Mouse (Mus musculus) ES-Bruce4 (cell line): ENCODE data around the gene Phf13. TPM values are rescaled to one million over a fixed set of nuclear protein-coding genes. Genes with fewer than 3 reads are reported as not detected.
A peak's percentile ranks its signal among the peaks of the same experiment; 100 is the strongest.

Source experiments
- H3K27ac ChIP-seq: 2 replicates; pipeline ENCODE4 v1.5.1; 2012; ENCODE audit warnings: low read length, inconsistent platforms; ENCODE audit not compliant: insufficient read depth
- H3K27me3 ChIP-seq: 2 replicates; pipeline ENCODE4 v1.6.1; 2012; ENCODE audit warnings: mild to moderate bottlenecking, low read length, inconsistent platforms; ENCODE audit not compliant: control insufficient read depth, poor library complexity, insufficient read depth, severe bottlenecking
- H3K36me3 ChIP-seq: 2 replicates; pipeline ENCODE4 v1.6.1; 2012; ENCODE audit warnings: inconsistent platforms, mild to moderate bottlenecking, low read length, moderate library complexity; ENCODE audit not compliant: control insufficient read depth, poor library complexity, insufficient read depth, severe bottlenecking
- H3K4me1 ChIP-seq: one replicate; pipeline ENCODE4 v1.8.1; 2011; ENCODE audit warnings: low read length; ENCODE audit not compliant: control insufficient read depth, insufficient read depth
- H3K4me3 ChIP-seq: 2 replicates; pipeline ENCODE4 v1.5.1; 2011; ENCODE audit warnings: low read depth, mild to moderate bottlenecking, low read length
- H3K9ac ChIP-seq: 2 replicates; pipeline ENCODE4 v1.6.1; 2012; ENCODE audit warnings: low read depth, mild to moderate bottlenecking, inconsistent platforms; ENCODE audit not compliant: poor library complexity, severe bottlenecking
- H3K9me3 ChIP-seq: replicated peaks from 2 replicates; pipeline ENCODE4 v1.6.1; 2012; ENCODE audit warnings: mild to moderate bottlenecking, low read length, inconsistent platforms; ENCODE audit not compliant: control insufficient read depth, poor library complexity, insufficient read depth, severe bottlenecking
- CTCF ChIP-seq: IDR thresholded peaks from one replicate; pipeline ENCODE4 v1.8.1; 2011; ENCODE audit warnings: low read depth, low read length
- EP300 ChIP-seq: IDR thresholded peaks from 2 replicates; pipeline ENCODE4 v1.6.1; 2011; ENCODE audit warnings: low read depth, low read length; ENCODE audit not compliant: insufficient read depth
- POLR2A ChIP-seq: IDR thresholded peaks from one replicate; pipeline ENCODE4 v1.8.1; 2011; ENCODE audit warnings: low read length; ENCODE audit not compliant: insufficient read depth
- polyA plus RNA-seq: library from polyadenylated mRNA; stranded (reverse); fragments of >200 nt; gene quantifications from 2 replicates; pipeline ENCODE4 v1.2.4, GENCODE M21; 2011; ENCODE audit warnings: low read depth; ENCODE audit not compliant: missing spikeins, insufficient read depth, insufficient read length

The Phf13 gene
- polyA plus RNA-seq, 1 experiment, result 49.7 TPM

- TF ChIP-seq POLR2A (no peak), EP300 (no peak), CTCF (no peak)
- Histone ChIP-seq H3K36me3 (peaks cover 15% of the 10 kb centered on the region), H3K4me3 (peak overlapping the region; percentile 18), H3K27me3 (no peaks in the 10 kb centered on the region), H3K9me3 (no peaks in the 10 kb centered on the region), H3K27ac (no peak overlapping the region), H3K9ac (no peak overlapping the region), H3K4me1 (peaks cover 10% of the 10 kb centered on the region)
These were observed 27.7 kb downstream of the Phf13 start for GRCm38 (mm10) chr4:151968204-151968921.

GRCm38 (mm10) chr4:151962817-151963216 is 33.2 kb downstream of the Phf13 start:
- Histone ChIP-seq H3K9ac (no peak overlapping the region), H3K36me3 (peaks cover 31% of the 10 kb centered on the region), H3K4me1 (no peaks in the 10 kb centered on the region), H3K27ac (no peak overlapping the region), H3K9me3 (no peaks in the 10 kb centered on the region), H3K27me3 (no peaks in the 10 kb centered on the region), H3K4me3 (no peak overlapping the region)
- TF ChIP-seq CTCF (no peak), POLR2A (no peak), EP300 (no peak)

GRCm38 (mm10) chr4:151960513-151960854 is 35.6 kb downstream of the Phf13 start:
- Histone ChIP-seq H3K4me1 (no peaks in the 10 kb centered on the region), H3K36me3 (peaks cover 42% of the 10 kb centered on the region), H3K9ac (no peak overlapping the region), H3K4me3 (no peak overlapping the region), H3K27me3 (no peaks in the 10 kb centered on the region), H3K9me3 (no peaks in the 10 kb centered on the region), H3K27ac (no peak overlapping the region)
- no peak for TF ChIP-seq CTCF
- TF ChIP-seq POLR2A, result no peak
- TF ChIP-seq EP300, result no peak

GRCm38 (mm10) chr4:151959849-151960512 is 36.1 kb downstream of the Phf13 start:
- H3K9me3 ChIP-seq, result no peaks in the 10 kb centered on the region
- no peak for TF ChIP-seq CTCF
- H3K4me1 ChIP-seq, result no peaks in the 10 kb centered on the region
- no peak overlapping the region for H3K9ac ChIP-seq
- no peak overlapping the region for H3K4me3 ChIP-seq
- no peaks in the 10 kb centered on the region for H3K27me3 ChIP-seq
- no peak overlapping the region for H3K27ac ChIP-seq
- H3K36me3 ChIP-seq, result peaks cover 44% of the 10 kb centered on the region

GRCm38 (mm10) chr4:151957584-151958315 is 38.3 kb downstream of the Phf13 start:
- no peak overlapping the region for H3K9ac ChIP-seq
- TF ChIP-seq POLR2A, result no peak
- TF ChIP-seq EP300, result no peak
- no peak for TF ChIP-seq CTCF
- no peaks in the 10 kb centered on the region for H3K4me1 ChIP-seq
- H3K27ac ChIP-seq, result no peak overlapping the region
- no peak overlapping the region for H3K4me3 ChIP-seq
- no peaks in the 10 kb centered on the region for H3K9me3 ChIP-seq
- H3K36me3 ChIP-seq, result peaks cover 46% of the 10 kb centered on the region
- no peaks in the 10 kb centered on the region for H3K27me3 ChIP-seq

GRCm38 (mm10) chr4:151955791-151956190 is 40.3 kb downstream of the Phf13 start:
- peaks cover 53% of the 10 kb centered on the region for H3K36me3 ChIP-seq

More at GRCm38 (mm10) chr4:151955791-151956190, 40.3 kb downstream of the Phf13 start:
- no peaks in the 10 kb centered on the region for H3K4me1 ChIP-seq
- TF ChIP-seq POLR2A (no peak), EP300 (no peak), CTCF (no peak)
- no peak overlapping the region for H3K4me3 ChIP-seq
- H3K9me3 ChIP-seq, result no peaks in the 10 kb centered on the region
- H3K27me3 ChIP-seq, result no peaks in the 10 kb centered on the region
- H3K9ac ChIP-seq, result no peak overlapping the region
- no peak overlapping the region for H3K27ac ChIP-seq
